Mouse (Mus musculus): Measurements from ENCODE around the gene Uvrag. TPM values are rescaled to one million over a fixed set of nuclear protein-coding genes. Genes with fewer than 3 reads are reported as not detected.

Uvrag gene
- total and polyA plus RNA-seq, 2 experiments: 12.2 to 18.3 TPM

DNA sequence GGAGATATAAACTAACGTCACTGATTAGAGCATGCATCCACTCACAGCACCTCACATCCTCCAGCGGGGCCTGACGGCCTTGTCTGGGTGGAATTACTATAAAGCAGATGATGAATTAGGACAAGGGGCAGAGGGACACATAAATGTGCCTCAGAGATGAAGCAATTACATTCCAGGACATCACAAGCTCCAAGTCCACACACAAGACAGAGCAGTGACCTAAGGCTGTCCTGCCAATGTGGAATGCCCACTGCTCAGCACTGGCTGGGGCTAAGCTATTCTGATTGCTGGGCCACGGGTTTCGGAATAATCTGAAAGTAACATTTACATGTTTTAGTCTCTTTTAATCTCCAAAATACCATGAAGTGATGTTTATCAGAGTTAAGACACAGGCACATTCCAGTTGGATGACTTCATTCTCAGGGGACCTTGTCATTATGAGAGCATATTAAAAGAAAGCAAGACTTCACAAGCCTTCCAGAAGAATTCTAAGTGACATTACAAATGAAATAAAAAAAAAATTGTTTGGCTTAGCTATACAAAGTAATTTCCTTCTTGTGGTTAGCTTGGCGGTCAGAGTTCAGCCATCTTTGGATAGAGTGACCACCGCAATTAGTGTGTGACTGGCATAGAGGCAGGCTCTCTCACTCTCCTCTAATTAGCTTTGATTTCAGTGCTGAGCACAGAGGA lies 212.5 kb downstream of the Uvrag start:
- Histone ChIP-seq H3K36me3 (ENCODE audit: control insufficient read depth, insufficient read depth, low read length) (no peaks in the 10 kb centered on the region), H3K79me2 (ENCODE audit: control insufficient read depth, insufficient read depth, low read length) (peaks cover 8% of the 10 kb centered on the region; the same call in 1 of the 2 replicates), H3K27ac (replicated peaks; ENCODE audit: insufficient read depth, low read depth, low read length) (no peak overlapping the region), H3K27me3 (ENCODE audit: control insufficient read depth, insufficient read depth, low read length) (no peaks in the 10 kb centered on the region), H3K4me3 (ENCODE audit: insufficient read depth, low read depth, low read length) (no peak overlapping the region), H3K4me1 (ENCODE audit: control insufficient read depth, insufficient read depth, low read length) (no peaks in the 10 kb centered on the region), H3K9ac (ENCODE audit: low read depth, low read length) (no peak overlapping the region)
- TF ChIP-seq CTCF (IDR thresholded peaks at IDR 0.05; ENCODE audit: low read depth, low read length) (no peak), POLR2A (IDR thresholded peaks at IDR 0.05; ENCODE audit: extremely low read depth, insufficient read depth, low read length) (no peak)
- 86% methylated on average over 7 of the region's 7 CpGs for WGBS
- DNase-seq (ENCODE audit: extremely low read depth, low read depth, low spot score): no peak

DNA sequence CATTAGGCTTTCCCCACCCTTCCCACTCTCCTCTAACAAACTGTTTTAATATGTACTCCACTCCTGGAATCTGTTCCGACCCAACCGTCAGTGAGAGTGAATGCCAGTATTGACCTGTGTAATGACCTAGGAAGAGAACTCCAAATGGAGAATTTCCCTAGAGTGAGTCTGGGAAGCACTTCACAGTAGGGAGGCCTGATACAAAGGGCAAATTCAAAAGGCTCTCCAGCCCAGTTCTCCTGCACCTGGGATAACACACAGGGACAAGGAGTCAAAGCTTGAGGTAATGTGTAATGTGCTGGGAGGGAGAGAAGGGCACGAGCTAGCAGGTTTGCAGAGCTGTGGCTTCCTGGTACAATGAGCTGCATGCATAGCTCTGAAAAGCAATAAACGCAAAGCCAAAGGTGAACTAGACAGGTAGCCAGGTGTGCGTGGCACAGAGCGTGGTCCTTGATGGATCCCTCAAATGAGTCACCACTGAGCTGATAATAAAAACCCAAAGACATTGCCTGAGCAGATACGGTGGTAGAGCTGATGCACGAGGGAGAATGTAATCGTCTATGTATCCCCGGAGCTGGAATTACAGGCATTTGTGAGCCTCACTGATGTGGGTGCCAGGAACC lies 213.9 kb downstream of the Uvrag start:
- Histone ChIP-seq H3K27ac (replicated peaks; ENCODE audit: insufficient read depth, low read depth, low read length) (no peak overlapping the region), H3K79me2 (ENCODE audit: control insufficient read depth, insufficient read depth, low read length) (peaks cover 5% of the 10 kb centered on the region; the same call in 1 of the 2 replicates), H3K36me3 (ENCODE audit: control insufficient read depth, insufficient read depth, low read length) (no peaks in the 10 kb centered on the region), H3K4me3 (ENCODE audit: insufficient read depth, low read depth, low read length) (no peak overlapping the region), H3K9ac (ENCODE audit: low read depth, low read length) (no peak overlapping the region), H3K27me3 (ENCODE audit: control insufficient read depth, insufficient read depth, low read length) (no peaks in the 10 kb centered on the region), H3K4me1 (ENCODE audit: control insufficient read depth, insufficient read depth, low read length) (no peaks in the 10 kb centered on the region)
- no peak for DNase-seq (ENCODE audit: extremely low read depth, low read depth, low spot score)
- 89% methylated on average over 10 of the region's 10 CpGs for WGBS
- TF ChIP-seq CTCF (IDR thresholded peaks at IDR 0.05; ENCODE audit: low read depth, low read length) (no peak), POLR2A (IDR thresholded peaks at IDR 0.05; ENCODE audit: extremely low read depth, insufficient read depth, low read length) (no peak)

DNA sequence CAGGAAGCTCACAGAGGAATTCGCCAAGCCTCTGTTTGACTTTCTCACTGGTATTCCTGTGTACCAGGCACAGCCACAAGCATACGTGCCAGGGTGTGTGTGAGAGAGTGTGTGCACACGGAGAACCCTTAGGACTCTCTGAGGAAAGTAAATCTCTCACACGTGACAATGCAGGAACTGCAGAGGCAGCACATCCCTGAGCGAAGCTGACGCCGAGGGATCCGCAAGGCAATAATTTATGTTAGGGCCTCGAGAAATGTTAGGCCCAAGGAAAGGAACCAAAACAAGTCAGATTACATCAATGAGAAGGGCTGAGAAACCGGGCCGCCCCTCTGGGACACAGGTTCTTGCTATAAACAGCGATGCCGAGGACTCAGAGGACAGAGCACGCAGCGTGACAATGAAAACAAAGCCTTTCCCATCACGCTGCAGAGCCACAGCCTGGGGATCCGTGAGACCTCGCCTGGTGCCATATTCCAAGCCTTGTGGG lies 216.5 kb downstream of the Uvrag start:
- peaks cover 5% of the 10 kb centered on the region; the same call in 1 of the 2 replicates for H3K79me2 ChIP-seq (ENCODE audit: control insufficient read depth, insufficient read depth, low read length)
- TF ChIP-seq CTCF (IDR thresholded peaks at IDR 0.05; ENCODE audit: low read depth, low read length) (no peak), POLR2A (IDR thresholded peaks at IDR 0.05; ENCODE audit: extremely low read depth, insufficient read depth, low read length) (no peak)

DNA sequence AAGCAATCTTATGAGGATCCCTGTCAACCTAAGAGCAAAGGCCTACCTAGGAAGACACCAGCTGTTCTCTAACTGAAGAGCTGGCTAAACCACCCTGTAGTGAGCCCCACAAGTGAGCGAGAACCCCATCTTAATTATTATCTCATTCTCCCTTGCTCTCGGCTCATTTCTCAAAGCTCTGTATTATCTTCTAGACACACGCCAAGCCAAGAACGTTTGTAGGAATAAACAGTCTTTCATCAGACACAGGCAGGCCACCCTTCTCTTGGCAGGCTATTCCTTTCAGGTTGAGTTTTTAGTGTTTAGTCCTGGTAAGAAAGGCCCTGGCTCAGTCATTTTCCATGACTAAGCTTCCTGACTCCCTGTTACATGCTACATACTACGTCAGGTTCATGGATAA lies 218.0 kb downstream of the Uvrag start:
- Histone ChIP-seq H3K27me3 (ENCODE audit: control insufficient read depth, insufficient read depth, low read length) (no peaks in the 10 kb centered on the region), H3K4me3 (ENCODE audit: insufficient read depth, low read depth, low read length) (no peak overlapping the region), H3K9ac (ENCODE audit: low read depth, low read length) (no peak overlapping the region), H3K79me2 (ENCODE audit: control insufficient read depth, insufficient read depth, low read length) (peaks cover 5% of the 10 kb centered on the region; the same call in 1 of the 2 replicates), H3K36me3 (ENCODE audit: control insufficient read depth, insufficient read depth, low read length) (no peaks in the 10 kb centered on the region), H3K27ac (replicated peaks; ENCODE audit: insufficient read depth, low read depth, low read length) (no peak overlapping the region), H3K4me1 (ENCODE audit: control insufficient read depth, insufficient read depth, low read length) (no peaks in the 10 kb centered on the region)
- WGBS: 86% methylated on average over 5 of the region's 5 CpGs
- no peak for DNase-seq (ENCODE audit: extremely low read depth, low read depth, low spot score)
- no peak for TF ChIP-seq POLR2A (IDR thresholded peaks at IDR 0.05; ENCODE audit: extremely low read depth, insufficient read depth, low read length)
- no peak for TF ChIP-seq CTCF (IDR thresholded peaks at IDR 0.05; ENCODE audit: low read depth, low read length)

More for the DNA sequence above, 216.5 kb downstream of the Uvrag start:
- no peak for DNase-seq (ENCODE audit: extremely low read depth, low read depth, low spot score)
- Histone ChIP-seq H3K36me3 (ENCODE audit: control insufficient read depth, insufficient read depth, low read length) (no peaks in the 10 kb centered on the region), H3K9ac (ENCODE audit: low read depth, low read length) (no peak overlapping the region), H3K4me3 (ENCODE audit: insufficient read depth, low read depth, low read length) (no peak overlapping the region), H3K4me1 (ENCODE audit: control insufficient read depth, insufficient read depth, low read length) (no peaks in the 10 kb centered on the region), H3K27me3 (ENCODE audit: control insufficient read depth, insufficient read depth, low read length) (no peaks in the 10 kb centered on the region), H3K27ac (replicated peaks; ENCODE audit: insufficient read depth, low read depth, low read length) (no peak overlapping the region)
- WGBS: 89% methylated on average over 18 of the region's 18 CpGs

DNA sequence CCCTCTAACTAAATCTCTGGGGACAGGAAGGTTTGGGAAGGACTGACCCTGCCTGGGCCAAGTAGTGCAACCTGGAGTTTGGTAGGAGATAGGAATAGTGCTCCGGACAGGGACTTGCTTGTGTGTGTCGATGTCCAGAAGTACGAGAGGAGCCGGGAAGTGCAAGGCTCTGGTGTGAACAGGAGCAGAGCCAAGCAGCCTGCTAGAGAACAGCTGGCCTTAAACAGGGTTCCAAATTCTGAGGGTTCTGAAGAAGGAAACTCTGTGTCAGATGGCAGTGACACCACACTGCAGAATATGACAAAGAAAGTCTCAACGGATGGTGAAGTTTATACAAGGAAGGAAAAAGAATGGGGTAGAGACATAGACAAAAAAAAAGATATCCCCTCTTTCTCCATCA lies 223.5 kb downstream of the Uvrag start:
- no peaks in the 10 kb centered on the region for H3K27me3 ChIP-seq (ENCODE audit: control insufficient read depth, insufficient read depth, low read length)
- H3K27ac ChIP-seq (replicated peaks; ENCODE audit: insufficient read depth, low read depth, low read length): no peak overlapping the region
- DNase-seq (ENCODE audit: extremely low read depth, low read depth, low spot score): no peak
- no peak overlapping the region for H3K4me3 ChIP-seq (ENCODE audit: insufficient read depth, low read depth, low read length)
- no peaks in the 10 kb centered on the region for H3K36me3 ChIP-seq (ENCODE audit: control insufficient read depth, insufficient read depth, low read length)
- TF ChIP-seq CTCF (IDR thresholded peaks at IDR 0.05; ENCODE audit: low read depth, low read length) (no peak), POLR2A (IDR thresholded peaks at IDR 0.05; ENCODE audit: extremely low read depth, insufficient read depth, low read length) (no peak)
- H3K9ac ChIP-seq (ENCODE audit: low read depth, low read length): no peak overlapping the region
- no peaks in the 10 kb centered on the region; the same call in 1 of the 2 replicates for H3K4me1 ChIP-seq (ENCODE audit: control insufficient read depth, insufficient read depth, low read length)
- 84% methylated on average over 5 of the region's 5 CpGs for WGBS
- no peaks in the 10 kb centered on the region; the same call in 1 of the 2 replicates for H3K79me2 ChIP-seq (ENCODE audit: control insufficient read depth, insufficient read depth, low read length)
